Mouse (Mus musculus): Measurements from ENCODE around the gene Cep131.
A peak's percentile ranks its signal among the peaks of the same experiment; 100 is the strongest.

The Cep131 gene

GRCm38 (mm10) chr11:120086702-120087152 is at the start of gene Cep131:
Cep131 (minus strand) TSS chr11:120086827.
- peak; percentile 96 to 97 for DNase-seq

- no peak for DNase-seq
Observed at GRCm38 (mm10) chr11:120136195-120136594, 49.6 kb upstream of the Cep131 start.

GRCm38 (mm10) chr11:120134847-120135530 is 48.4 kb upstream of the Cep131 start:
- no peak for DNase-seq

- DNase-seq = no peak
Observed at GRCm38 (mm10) chr11:120134148-120134547, 47.5 kb upstream of the Cep131 start.

- DNase-seq = no peak
Observed at GRCm38 (mm10) chr11:120129281-120129680, 42.7 kb upstream of the Cep131 start.

- DNase-seq = no peak
Observed at GRCm38 (mm10) chr11:120126845-120127244, 40.2 kb upstream of the Cep131 start.

GRCm38 (mm10) chr11:120122126-120122525 is 35.5 kb upstream of the Cep131 start:
- no peak for DNase-seq

GRCm38 (mm10) chr11:120120642-120121420 is 34.2 kb upstream of the Cep131 start:
- DNase-seq = no peak

GRCm38 (mm10) chr11:120119936-120120541 is 33.4 kb upstream of the Cep131 start:
- no peak for DNase-seq

- DNase-seq = no peak
Observed at GRCm38 (mm10) chr11:120119108-120119507, 32.5 kb upstream of the Cep131 start.

GRCm38 (mm10) chr11:120117626-120118025 is 31.0 kb upstream of the Cep131 start:
- DNase-seq = no peak

- no peak for DNase-seq
Observed at GRCm38 (mm10) chr11:120114488-120115215, 28.0 kb upstream of the Cep131 start.

- DNase-seq = no peak
Observed at GRCm38 (mm10) chr11:120112136-120112535, 25.5 kb upstream of the Cep131 start.

- peak in 1 of 2 experiments; percentile 23 for DNase-seq
Observed at GRCm38 (mm10) chr11:120111033-120111432, 24.4 kb upstream of the Cep131 start.

- no peak for DNase-seq
Observed at GRCm38 (mm10) chr11:120110554-120110953, 23.9 kb upstream of the Cep131 start.

GRCm38 (mm10) chr11:120109558-120110210 is 23.1 kb upstream of the Cep131 start:
- DNase-seq = no peak

GRCm38 (mm10) chr11:120107796-120108195 is 21.2 kb upstream of the Cep131 start:
- DNase-seq = no peak

- DNase-seq = no peak
Observed at GRCm38 (mm10) chr11:120107026-120107425, 20.4 kb upstream of the Cep131 start.

GRCm38 (mm10) chr11:120103431-120103997 is 16.9 kb upstream of the Cep131 start:
- no peak for DNase-seq

- peak in 1 of 2 experiments; percentile 55 for DNase-seq
Observed at GRCm38 (mm10) chr11:120101036-120101435, 14.4 kb upstream of the Cep131 start.

- DNase-seq = peak; percentile 98 to 99
Observed at GRCm38 (mm10) chr11:120098588-120099511, 12.2 kb upstream of the Cep131 start, which contains the start of the genes Tepsin and Ndufaf8. Tepsin (minus strand) TSS chr11:120098731. Ndufaf8 (plus strand) TSS chr11:120098928.

All from thymus, adult 18-20 months (tissue).